Mouse (Mus musculus): ENCODE measurements around the gene Nrg3. TPM values are rescaled to one million over a fixed set of nuclear protein-coding genes. Genes with fewer than 3 reads are reported as not detected.

Gene Nrg3
- total and polyA plus RNA-seq, 3 experiments: not detected

DNA sequence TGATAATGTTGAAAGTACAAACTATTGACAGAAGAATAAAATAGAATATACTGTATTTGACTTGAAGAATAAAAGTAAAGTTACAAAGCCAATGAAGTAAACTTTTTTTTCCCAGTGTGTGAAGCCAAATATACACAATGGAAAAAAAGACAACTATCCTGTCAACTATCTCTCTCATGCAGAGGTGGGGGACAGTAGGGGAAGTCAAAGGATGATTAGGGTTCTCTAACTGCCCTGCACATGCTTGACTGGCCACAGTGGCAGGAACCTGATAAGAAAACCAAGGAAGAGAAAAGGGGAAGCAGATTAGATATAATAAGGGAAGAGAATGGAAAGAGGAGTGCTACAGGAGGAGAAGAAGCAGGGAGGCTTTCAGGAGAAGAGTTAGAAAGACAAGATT, 855.9 kb downstream of the Nrg3 start (continued):
- TF ChIP-seq ZKSCAN1 (IDR thresholded peaks at IDR 0.05; ENCODE audit: low read depth, low read length) (no peak), ZNF384 (IDR thresholded peaks at IDR 0.05; ENCODE audit: low read depth, low read length) (peak; percentile 93), JUND (IDR thresholded peaks at IDR 0.05; ENCODE audit: low read depth, low read length) (0 out of 2 replicates have a peak, but pooled peaks have one; percentile 10), RAD21 (IDR thresholded peaks at IDR 0.05; ENCODE audit: low read depth, low read length) (no peak; the same call in 1 of the 2 replicates), RCOR1 (IDR thresholded peaks at IDR 0.05; ENCODE audit: low read depth, low read length) (peak; percentile 94), GABPA (IDR thresholded peaks at IDR 0.05; ENCODE audit: low read depth, low read length) (no peak), MXI1 (IDR thresholded peaks at IDR 0.05; ENCODE audit: low read depth, low read length) (0 out of 2 replicates have a peak, but pooled peaks have one; percentile 19), SMC3 (IDR thresholded peaks at IDR 0.05; ENCODE audit: low read depth, low read length) (no peak), TBP (IDR thresholded peaks at IDR 0.05; ENCODE audit: low read depth, low read length) (peak; percentile 48), SIN3A (IDR thresholded peaks at IDR 0.05; ENCODE audit: low read length) (peak; percentile 84), BHLHE40 (IDR thresholded peaks at IDR 0.05; ENCODE audit: borderline replicate concordance, low read depth, low read length) (peak; percentile 91)

DNA sequence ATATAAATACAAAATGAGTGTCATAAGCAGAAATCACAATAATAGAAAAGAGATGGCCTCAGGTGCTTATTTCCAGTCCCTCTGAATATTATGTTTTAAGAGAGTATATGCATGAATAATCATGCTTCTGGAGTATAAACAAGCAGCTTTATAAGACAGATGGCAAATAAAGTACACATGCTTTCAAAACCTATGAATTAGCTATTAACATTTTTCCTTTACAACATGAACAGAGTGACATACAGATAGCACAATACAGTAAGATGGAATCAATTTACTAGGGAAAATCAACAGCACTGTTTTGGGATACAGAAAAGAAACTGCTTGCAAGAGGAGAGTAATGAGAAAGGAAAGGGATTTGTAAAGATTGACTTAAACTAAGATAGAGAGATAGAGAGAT, 875.2 kb downstream of the Nrg3 start:
- DNase-seq (ENCODE audit: low read depth, low spot score): no peak
- Histone ChIP-seq H3K9ac (ENCODE audit: control insufficient read depth, low read depth, low read length, poor library complexity, severe bottlenecking) (no peak overlapping the region), H3K79me2 (ENCODE audit: control insufficient read depth, insufficient read depth, low read length, poor library complexity) (no peaks in the 10 kb centered on the region), H3K4me3 (ENCODE audit: control insufficient read depth in 1 of 2, insufficient read depth in 1 of 2, low read depth in 2 of 2, low read length in 2 of 2) (no peak overlapping the region), H3K9me3 (replicated peaks; ENCODE audit: insufficient read depth, low read length) (no peaks in the 10 kb centered on the region), H3K4me1 (ENCODE audit: control insufficient read depth in 1 of 2, insufficient read depth in 2 of 2, low read length in 2 of 2) (no peaks in the 10 kb centered on the region), H3K27me3 (ENCODE audit: control insufficient read depth in 1 of 2, insufficient read depth in 2 of 2, low read length in 2 of 2) (no peaks in the 10 kb centered on the region), H3K36me3 (ENCODE audit: control insufficient read depth in 1 of 2, insufficient read depth in 2 of 2, low read length in 2 of 2) (no peaks in the 10 kb centered on the region; a peak in 1 of 4 replicates), H3K27ac (ENCODE audit: control insufficient read depth, low read depth, low read length) (no peak overlapping the region)
- TF ChIP-seq MXI1 (IDR thresholded peaks at IDR 0.05; ENCODE audit: low read depth, low read length) (no peak), RAD21 (IDR thresholded peaks at IDR 0.05; ENCODE audit: low read depth, low read length) (no peak), ELF1 (IDR thresholded peaks at IDR 0.05; ENCODE audit: low read depth, low read length) (no peak), JUND (IDR thresholded peaks at IDR 0.05; ENCODE audit: low read depth, low read length) (no peak), MYC (IDR thresholded peaks at IDR 0.05; ENCODE audit: low read depth, low read length) (no peak), POLR2AphosphoS2 (IDR thresholded peaks at IDR 0.05; ENCODE audit: low read length) (no peak), POLR2A (IDR thresholded peaks at IDR 0.05; ENCODE audit: control insufficient read depth in 1 of 2, insufficient read depth in 1 of 2, low read depth in 1 of 2, low read length in 2 of 2, poor library complexity in 1 of 2) (no peak), HCFC1 (IDR thresholded peaks at IDR 0.05; ENCODE audit: low read depth, low read length) (no peak), CHD1 (IDR thresholded peaks at IDR 0.05; ENCODE audit: low read depth, low read length) (no peak), POLR2AphosphoS5 (IDR thresholded peaks at IDR 0.05; ENCODE audit: borderline replicate concordance, low read depth, low read length) (no peak), GATA1 (IDR thresholded peaks at IDR 0.05; ENCODE audit: low read depth, low read length) (no peak), ZMIZ1 (IDR thresholded peaks at IDR 0.05; ENCODE audit: low read depth, low read length) (no peak), TCF12 (IDR thresholded peaks at IDR 0.05; ENCODE audit: low read depth, low read length) (no peak), RCOR1 (IDR thresholded peaks at IDR 0.05; ENCODE audit: low read depth, low read length) (no peak), MYB (IDR thresholded peaks at IDR 0.05; ENCODE audit: low read depth, low read length) (no peak), MAFK (IDR thresholded peaks at IDR 0.05; ENCODE audit: borderline replicate concordance, low read depth, low read length) (no peak), SMC3 (IDR thresholded peaks at IDR 0.05; ENCODE audit: low read depth, low read length) (no peak), ZNF384 (IDR thresholded peaks at IDR 0.05; ENCODE audit: low read depth, low read length) (no peak)

Measured in MEL (cell line).